Mouse (Mus musculus) brain, embryonic 14.5 days (tissue): ENCODE data around the gene Fggy. TPM values are rescaled to one million over a fixed set of nuclear protein-coding genes. Genes with fewer than 3 reads are reported as not detected.

Source experiments
- DNase-seq: peaks from one replicate; pipeline ENCODE4 v3.0.0-alpha.2; 2011; ENCODE audit warnings: low read depth
- CTCF ChIP-seq: fragments of 200-500 bp; IDR thresholded peaks from 2 replicates; pipeline ENCODE4 v1.5.1; 2012; ENCODE audit warnings: inconsistent platforms, mild to moderate bottlenecking, moderate library complexity, borderline replicate concordance; ENCODE audit not compliant: insufficient read depth, insufficient read length; ENCODE audit errors: extremely low read depth
- POLR2A ChIP-seq: fragments of 200-500 bp; IDR thresholded peaks from 2 replicates; pipeline ENCODE4 v1.6.1; 2012; ENCODE audit warnings: mild to moderate bottlenecking, inconsistent platforms, borderline replicate concordance; ENCODE audit not compliant: poor library complexity, insufficient read depth, insufficient read length, severe bottlenecking; ENCODE audit errors: extremely low read depth
- polyA plus RNA-seq: library from polyadenylated mRNA; depleted of rRNA; stranded (reverse); fragments of >200 nt; gene quantifications from 2 replicates; pipeline ENCODE4 v1.2.3, GENCODE M21; 2012

Gene Fggy
- polyA plus RNA-seq, 1 experiment, result 5.0 TPM

DNA sequence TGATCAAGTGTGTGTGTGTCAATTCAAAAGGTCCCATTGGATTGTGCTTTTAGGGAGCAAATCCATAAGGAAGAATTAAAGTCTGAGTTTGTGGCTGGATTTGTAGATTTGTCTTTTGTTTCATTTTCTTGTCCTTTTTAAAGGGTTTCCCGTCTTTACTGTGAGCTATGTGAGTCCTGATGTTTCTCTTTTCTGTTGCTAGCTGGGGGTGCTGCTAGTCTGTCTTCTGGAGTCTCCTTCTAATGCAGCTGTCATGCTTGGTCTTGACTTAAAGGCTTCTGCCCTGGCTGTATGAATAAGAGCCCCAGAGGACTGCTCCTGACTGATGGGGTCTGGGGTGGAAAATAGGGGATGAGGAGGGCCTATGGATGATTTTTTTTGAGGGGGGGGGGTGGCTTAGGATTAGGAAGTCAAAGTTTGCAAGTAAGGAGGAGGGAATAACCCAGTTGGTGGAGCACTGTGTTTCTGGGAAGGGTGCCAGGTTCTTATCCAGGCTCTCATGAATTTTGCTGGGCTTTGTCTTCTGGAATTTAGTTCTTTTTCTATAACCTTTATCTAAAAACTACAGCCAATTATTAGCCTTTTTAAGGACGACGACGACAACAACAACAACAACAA is 1.1 kb downstream of the Fggy start:
- peak; percentile 75 for DNase-seq
- TF ChIP-seq POLR2A (no peak), CTCF (no peak)

DNA sequence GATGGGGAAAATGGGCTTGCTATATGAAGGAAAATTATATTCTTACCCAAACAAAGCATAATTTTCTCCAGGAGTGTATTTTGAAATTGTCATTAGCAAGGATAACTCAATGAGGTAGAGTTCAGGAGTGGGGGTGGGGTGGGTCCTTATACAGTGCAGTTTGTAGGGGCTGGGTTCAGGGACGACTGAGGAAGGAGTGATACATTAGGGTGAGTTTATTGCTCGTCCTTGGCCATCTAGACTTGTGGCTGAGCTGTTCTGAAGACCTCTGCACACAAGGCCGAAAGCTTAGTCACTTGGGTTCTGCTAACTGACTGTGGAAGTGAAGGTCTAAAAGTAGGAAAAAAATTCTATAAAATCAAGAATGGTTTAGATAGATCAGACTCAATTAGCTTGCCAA is 14.3 kb downstream of the Fggy start:
- TF ChIP-seq POLR2A (no peak), CTCF (no peak)
- DNase-seq, result no peak

DNA sequence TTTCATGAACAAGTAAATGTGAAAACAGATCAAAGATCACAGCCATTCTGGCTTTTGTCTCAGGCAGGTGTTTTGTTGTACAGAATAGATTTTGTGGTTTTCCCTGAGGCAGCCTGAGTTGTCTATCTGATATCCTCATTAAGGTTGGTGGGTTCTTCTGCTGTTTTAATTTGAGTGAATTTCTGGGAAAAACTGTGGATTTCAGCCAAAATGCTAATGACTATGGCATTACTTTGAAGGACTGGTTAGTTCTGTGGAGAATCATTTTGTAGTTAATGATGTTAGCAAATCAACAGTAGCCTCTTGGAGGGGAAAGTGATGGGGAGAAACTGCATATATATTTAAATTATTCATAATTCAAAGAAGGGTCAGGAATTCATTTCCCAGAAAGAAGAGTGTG is 16.4 kb downstream of the Fggy start:
- peak; percentile 65 for DNase-seq
- no peak for TF ChIP-seq POLR2A
- no peak for TF ChIP-seq CTCF

DNA sequence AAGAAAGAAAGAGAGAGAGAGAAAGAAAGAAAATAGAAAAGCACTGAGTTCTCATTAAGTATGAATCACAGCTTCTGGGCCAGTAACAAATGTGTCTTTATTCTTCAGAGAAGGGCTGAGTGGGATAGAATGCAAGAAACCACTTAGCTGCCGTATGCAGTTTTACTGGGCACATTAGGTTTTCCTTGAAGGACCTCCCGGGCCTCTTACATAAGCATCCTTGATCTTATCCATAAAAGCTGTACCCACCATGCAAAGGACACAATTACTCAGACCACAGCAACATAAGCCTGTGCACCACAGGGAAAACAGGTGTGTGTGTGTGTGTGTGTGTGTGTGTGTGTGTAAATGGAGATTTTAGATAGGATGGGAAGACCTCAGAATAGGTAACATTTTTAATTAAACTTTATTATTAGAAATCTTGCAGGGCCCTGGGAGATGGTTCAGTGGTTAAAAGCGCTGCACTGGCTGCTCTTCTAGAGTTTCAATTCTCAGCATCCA is 18.2 kb downstream of the Fggy start:
- no peak for TF ChIP-seq POLR2A
- TF ChIP-seq CTCF, result no peak
- DNase-seq, result peak; percentile 58

DNA sequence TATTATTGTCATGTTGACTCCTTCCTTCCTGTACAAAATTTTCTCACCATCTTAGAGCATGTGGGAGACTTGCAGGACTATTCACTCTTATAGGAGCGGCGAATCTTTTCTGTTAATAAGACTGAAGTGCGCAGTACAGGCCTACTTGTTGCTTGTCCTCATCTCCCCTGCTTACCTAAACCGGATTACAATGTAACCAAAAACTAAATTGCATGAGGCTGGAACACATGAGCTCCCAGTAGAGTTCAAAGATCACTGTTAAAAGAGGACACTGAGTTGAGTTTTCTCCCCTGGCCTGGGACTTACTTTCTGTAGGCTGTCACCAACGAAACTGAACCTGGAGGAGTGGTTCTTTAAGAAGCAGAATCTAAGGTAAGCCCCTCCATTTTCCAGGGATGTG is 21.9 kb downstream of the Fggy start:
- TF ChIP-seq POLR2A, result no peak
- no peak for TF ChIP-seq CTCF
- DNase-seq, result no peak

DNA sequence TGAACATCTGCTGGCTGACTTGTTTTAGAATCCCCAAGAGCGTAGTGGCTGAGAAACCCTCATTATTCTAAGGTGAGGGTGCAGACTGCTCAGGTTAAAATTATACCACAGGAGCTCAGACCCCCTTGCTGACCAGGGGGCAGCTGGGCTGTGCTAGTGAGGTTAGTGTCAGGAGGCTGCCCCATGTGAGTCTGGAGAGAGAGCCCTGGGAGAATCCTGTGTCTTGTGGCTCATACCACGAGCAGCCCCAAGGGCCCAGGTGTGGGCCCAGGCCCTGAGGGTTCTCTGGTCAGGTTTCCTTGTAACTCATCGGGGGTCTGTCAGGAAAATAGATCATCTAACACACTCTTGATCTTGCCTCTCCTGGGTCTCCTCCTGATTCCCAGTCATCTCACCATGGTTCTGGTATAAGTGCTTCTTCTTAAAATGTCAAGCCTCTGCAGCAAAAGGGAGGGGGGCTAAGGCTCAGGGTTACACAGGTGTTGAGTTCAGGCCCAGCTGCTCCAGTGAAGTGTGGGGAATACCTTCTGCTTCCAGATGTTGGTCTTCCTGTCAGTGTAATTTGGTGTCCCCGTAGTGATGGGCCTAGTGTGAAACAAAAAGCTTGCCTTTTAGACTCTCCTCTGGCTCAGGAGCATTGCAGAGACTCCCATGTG is 26.9 kb downstream of the Fggy start:
- no peak for DNase-seq
- TF ChIP-seq CTCF (no peak), POLR2A (no peak)

DNA sequence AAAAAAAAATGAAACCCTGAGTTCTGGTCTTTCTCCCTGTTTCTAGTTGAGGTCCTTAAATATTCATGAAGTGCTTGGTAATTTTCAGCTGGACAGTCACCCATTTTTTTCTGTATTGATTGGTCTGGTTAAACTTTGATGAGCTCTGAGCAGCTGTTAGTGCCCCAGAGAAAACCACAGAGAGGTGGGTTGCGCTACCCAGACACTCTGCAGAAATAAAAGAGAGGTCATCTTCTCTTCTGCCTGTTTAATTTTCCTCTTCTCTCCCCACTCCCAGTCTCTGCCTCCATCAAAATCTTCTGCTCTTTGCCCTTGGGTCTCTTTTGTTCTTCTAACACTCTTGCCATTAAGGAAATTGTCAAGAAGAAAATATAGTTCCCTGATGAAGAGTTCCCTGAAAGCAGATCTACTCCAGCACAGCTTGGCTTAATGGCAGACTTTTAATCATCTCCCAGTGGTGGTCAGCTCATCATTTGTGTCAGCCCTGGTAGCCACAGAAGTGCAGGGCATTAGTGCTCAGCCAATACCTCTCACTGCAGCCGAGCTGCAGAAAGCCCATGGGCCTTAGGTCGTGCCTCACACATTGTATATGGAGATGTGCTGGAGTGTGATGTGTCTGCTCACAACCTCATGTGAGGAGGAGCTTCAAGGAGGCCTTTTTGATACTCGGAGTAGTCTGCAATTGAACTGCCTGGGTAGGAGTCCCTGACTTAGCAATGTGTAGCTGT is 29.1 kb downstream of the Fggy start:
- TF ChIP-seq CTCF, result no peak
- no peak for TF ChIP-seq POLR2A
- no peak for DNase-seq

DNA sequence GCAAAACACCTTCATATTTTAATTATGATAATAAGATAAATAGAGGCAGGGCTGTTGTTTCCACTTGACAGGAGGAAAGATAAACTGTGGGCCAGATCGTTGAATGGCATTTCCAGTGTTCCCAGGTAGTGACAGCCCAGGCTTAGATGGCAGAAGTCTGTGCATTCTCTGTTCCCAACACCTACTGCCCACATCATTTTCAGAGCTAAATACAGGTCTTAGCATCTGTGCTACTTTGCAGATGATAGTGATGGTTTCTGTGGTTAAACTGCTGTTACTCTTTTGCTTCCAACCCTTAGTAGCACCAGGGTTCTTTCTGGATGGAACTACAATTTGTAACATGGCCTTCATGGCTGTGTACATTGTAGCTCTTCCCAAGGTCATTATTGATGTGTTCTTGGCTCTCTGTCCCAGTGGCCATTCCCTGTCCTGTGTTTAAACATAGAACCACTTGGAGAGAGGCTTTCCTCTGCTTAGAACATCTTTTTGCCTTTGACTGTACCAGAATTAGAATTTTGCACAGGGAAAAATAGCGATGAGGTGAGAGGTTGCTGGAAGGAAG is 31.5 kb downstream of the Fggy start:
- TF ChIP-seq POLR2A (no peak), CTCF (no peak)

DNA sequence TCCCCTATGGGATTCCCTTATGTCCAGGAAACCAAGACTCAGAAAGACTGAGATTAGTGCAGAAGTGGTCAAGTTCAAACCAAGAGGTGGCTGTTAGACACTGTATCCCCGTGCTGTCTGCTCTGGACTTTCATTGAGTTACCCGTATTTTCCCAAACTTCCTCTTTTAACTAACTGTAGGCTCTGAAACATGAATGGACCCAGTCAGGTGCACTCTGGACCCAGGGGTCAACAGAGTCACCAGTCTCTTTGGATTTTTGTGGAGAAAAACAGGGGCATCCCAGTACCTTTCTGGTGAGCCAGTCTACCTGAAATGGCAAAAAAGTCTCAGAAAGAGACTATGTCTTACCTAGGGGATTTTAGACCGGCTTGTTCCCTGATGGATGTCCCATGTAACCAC is 33.6 kb downstream of the Fggy start:
- DNase-seq, result no peak
- TF ChIP-seq POLR2A (no peak), CTCF (no peak)

More for the DNA sequence above, 31.5 kb downstream of the Fggy start:
- DNase-seq, result no peak

DNA sequence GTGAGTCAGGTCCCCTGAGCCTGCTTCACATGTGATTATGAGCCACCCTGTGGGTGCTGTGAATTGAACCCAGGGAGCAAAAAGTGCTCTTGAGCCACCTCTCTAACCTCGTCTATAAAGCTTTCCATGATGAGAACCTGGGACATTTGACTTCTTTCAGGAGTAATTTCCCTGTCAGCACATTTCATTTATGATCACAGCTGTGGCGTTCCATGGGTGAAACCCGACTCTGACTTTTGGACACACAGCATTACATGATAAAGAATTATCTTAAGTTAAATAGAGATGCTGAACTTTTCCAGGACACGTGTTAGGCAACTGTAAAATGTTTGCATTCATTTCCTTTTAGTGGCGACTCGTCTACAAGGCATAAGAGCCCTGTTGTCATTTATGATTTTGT is 39.9 kb downstream of the Fggy start:
- DNase-seq, result no peak
- no peak for TF ChIP-seq POLR2A

DNA sequence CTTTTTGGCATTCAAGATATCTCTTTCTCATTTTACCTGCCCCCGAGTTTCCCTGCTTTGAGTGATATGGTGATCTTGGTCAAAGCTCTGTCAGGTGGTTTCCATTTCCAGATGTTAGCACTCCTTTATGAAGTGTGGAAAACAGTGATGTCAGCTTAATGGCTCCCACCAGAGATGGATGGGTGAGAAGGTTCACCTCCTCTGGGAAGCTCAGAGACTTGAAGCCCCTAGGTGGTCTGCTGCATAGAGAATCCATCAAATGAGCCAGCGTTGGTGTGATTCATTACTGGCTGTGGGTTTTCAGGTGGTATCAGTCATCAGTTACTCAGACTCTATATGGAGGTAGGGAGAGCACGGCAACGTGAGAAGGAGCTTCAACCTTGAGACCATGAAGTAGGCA is 44.5 kb downstream of the Fggy start:
- no peak for DNase-seq
- TF ChIP-seq CTCF (no peak), POLR2A (no peak)
